Mouse (Mus musculus): ENCODE measurements around the gene Sall2.

Gene Sall2

GRCm38 (mm10) chr14:52295558-52296264 is 32.9 kb downstream of the Sall2 start:
- DNase-seq, result peak in 1 of 2 experiments; percentile 56

GRCm38 (mm10) chr14:52284191-52284590 is 44.4 kb downstream of the Sall2 start:
- DNase-seq, result no peak

- no peak for DNase-seq
These were observed 44.9 kb downstream of the Sall2 start for GRCm38 (mm10) chr14:52283629-52284028.

GRCm38 (mm10) chr14:52279747-52280120 is 48.8 kb downstream of the Sall2 start:
- no peak for DNase-seq

GRCm38 (mm10) chr14:52278932-52279746 is 49.4 kb downstream of the Sall2 start, which contains the start of the genes Tox4 and Rab2b:
Tox4 (plus strand) TSS chr14:52279146.
Rab2b (minus strand) TSS chr14:52279545.
- peak; percentile 99 for DNase-seq

GRCm38 (mm10) chr14:52277210-52277609 is 51.4 kb downstream of the Sall2 start:
- DNase-seq, result no peak

- DNase-seq, result no peak
These were observed 55.8 kb downstream of the Sall2 start for GRCm38 (mm10) chr14:52272781-52273180.
